Mouse (Mus musculus): ENCODE data around the gene Retnlb. TPM values are rescaled to one million over a fixed set of nuclear protein-coding genes. Genes with fewer than 3 reads are reported as not detected.

Retnlb gene
- not detected in 2 replicates for polyA plus RNA-seq (2011; ENCODE audit: insufficient read length, low read depth, missing spikeins)

DNA sequence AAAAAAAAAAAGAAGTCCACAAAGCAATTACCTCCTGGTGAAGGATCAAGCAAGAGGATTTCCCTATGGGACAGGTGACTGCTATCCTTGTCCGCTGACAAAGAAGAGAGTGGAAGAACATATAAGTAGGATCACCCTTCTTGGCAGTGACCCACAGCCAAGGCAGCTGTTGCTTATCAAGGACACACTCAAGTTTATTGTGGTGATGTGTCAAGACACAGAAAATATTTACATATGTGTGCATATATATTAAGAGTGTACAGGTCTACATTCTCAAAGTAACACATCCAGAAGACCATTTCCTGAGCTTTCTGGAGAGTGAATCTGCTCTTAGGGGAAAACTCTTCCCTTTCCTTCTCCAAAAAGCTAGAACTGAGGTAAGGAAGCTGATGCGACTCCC, at the start of gene Retnlb:
Gene Retnlb, plus strand, starts transcription at position 162 of the 400 bp plus-strand sequence.
- Histone ChIP-seq H3K4me1 (ENCODE audit: control insufficient read depth, insufficient read depth, low read length) (no peaks in the 10 kb centered on the region), H3K4me3 (ENCODE audit: insufficient read depth, low read length) (no peak within 1 kb of the TSS), H3K27ac (ENCODE audit: insufficient read depth, low read length) (no peak within 1 kb of the TSS)
- TF ChIP-seq POLR2A (IDR thresholded peaks at IDR 0.05; ENCODE audit: low read depth, low read length) (no peak), CTCF (IDR thresholded peaks at IDR 0.05; ENCODE audit: borderline replicate concordance, insufficient read depth, low read length) (no peak)

GRCm38 (mm10) chr16:48769183-48769582, 47.5 kb upstream of the Retnlb start:
- Histone ChIP-seq H3K4me1 (ENCODE audit: control insufficient read depth, insufficient read depth, low read length) (no peaks in the 10 kb centered on the region; the same call in 1 of the 2 replicates), H3K27ac (ENCODE audit: insufficient read depth, low read length) (no peak overlapping the region), H3K4me3 (ENCODE audit: insufficient read depth, low read length) (no peak overlapping the region)
- TF ChIP-seq CTCF (IDR thresholded peaks at IDR 0.05; ENCODE audit: borderline replicate concordance, insufficient read depth, low read length) (no peak), POLR2A (IDR thresholded peaks at IDR 0.05; ENCODE audit: low read depth, low read length) (no peak)

DNA sequence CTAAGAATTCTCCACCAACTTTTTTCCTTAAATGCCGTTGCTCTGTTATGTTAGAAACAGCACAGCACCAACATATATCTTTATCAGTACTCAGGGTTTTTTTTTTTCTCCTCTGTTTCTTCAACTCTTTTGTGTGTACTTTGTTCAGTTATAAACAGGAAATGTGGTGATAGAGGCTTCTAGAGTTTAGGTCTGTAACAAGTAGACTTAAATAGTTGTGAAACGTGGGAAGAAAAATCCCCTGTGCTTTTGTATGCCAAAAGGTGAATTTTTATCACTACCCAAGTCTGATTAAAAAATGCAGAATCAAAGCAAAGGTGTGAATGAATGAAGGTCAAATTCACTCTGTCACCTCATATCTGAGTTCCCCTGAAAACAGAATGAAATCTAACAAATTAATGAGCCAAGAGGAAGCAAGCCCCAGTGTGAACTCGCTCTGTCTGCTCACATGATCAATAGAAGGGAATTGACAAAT, 44.6 kb upstream of the Retnlb start, which contains the start of gene Trat1:
Gene Trat1, minus strand, starts transcription at position 51 of the 475 bp plus-strand sequence.
- H3K27ac ChIP-seq (ENCODE audit: insufficient read depth, low read length) = no peak within 1 kb of the TSS
- no peaks in the 10 kb centered on the region; the same call in 1 of the 2 replicates for H3K4me1 ChIP-seq (ENCODE audit: control insufficient read depth, insufficient read depth, low read length)
- no peak for TF ChIP-seq CTCF (IDR thresholded peaks at IDR 0.05; ENCODE audit: borderline replicate concordance, insufficient read depth, low read length)
- TF ChIP-seq POLR2A (IDR thresholded peaks at IDR 0.05; ENCODE audit: low read depth, low read length) = no peak
- no peak within 1 kb of the TSS for H3K4me3 ChIP-seq (ENCODE audit: insufficient read depth, low read length)

- no peak overlapping the region for H3K4me3 ChIP-seq (ENCODE audit: insufficient read depth, low read length)
- TF ChIP-seq POLR2A (IDR thresholded peaks at IDR 0.05; ENCODE audit: low read depth, low read length) (no peak), CTCF (IDR thresholded peaks at IDR 0.05; ENCODE audit: borderline replicate concordance, insufficient read depth, low read length) (no peak)
- no peak overlapping the region for H3K27ac ChIP-seq (ENCODE audit: insufficient read depth, low read length)
- H3K4me1 ChIP-seq (ENCODE audit: control insufficient read depth, insufficient read depth, low read length) = no peaks in the 10 kb centered on the region
Measured at GRCm38 (mm10) chr16:48777254-48777653, 39.4 kb upstream of the Retnlb start.

GRCm38 (mm10) chr16:48786258-48786657, 30.4 kb upstream of the Retnlb start:
- Histone ChIP-seq H3K4me3 (ENCODE audit: insufficient read depth, low read length) (no peak overlapping the region), H3K4me1 (ENCODE audit: control insufficient read depth, insufficient read depth, low read length) (no peaks in the 10 kb centered on the region), H3K27ac (ENCODE audit: insufficient read depth, low read length) (no peak overlapping the region)
- TF ChIP-seq POLR2A (IDR thresholded peaks at IDR 0.05; ENCODE audit: low read depth, low read length) = no peak
- no peak for TF ChIP-seq CTCF (IDR thresholded peaks at IDR 0.05; ENCODE audit: borderline replicate concordance, insufficient read depth, low read length)

GRCm38 (mm10) chr16:48788704-48789185, 27.9 kb upstream of the Retnlb start:
- Histone ChIP-seq H3K4me3 (ENCODE audit: insufficient read depth, low read length) (no peak overlapping the region), H3K4me1 (ENCODE audit: control insufficient read depth, insufficient read depth, low read length) (no peaks in the 10 kb centered on the region), H3K27ac (ENCODE audit: insufficient read depth, low read length) (no peak overlapping the region)
- TF ChIP-seq CTCF (IDR thresholded peaks at IDR 0.05; ENCODE audit: borderline replicate concordance, insufficient read depth, low read length) (no peak), POLR2A (IDR thresholded peaks at IDR 0.05; ENCODE audit: low read depth, low read length) (no peak)

DNA sequence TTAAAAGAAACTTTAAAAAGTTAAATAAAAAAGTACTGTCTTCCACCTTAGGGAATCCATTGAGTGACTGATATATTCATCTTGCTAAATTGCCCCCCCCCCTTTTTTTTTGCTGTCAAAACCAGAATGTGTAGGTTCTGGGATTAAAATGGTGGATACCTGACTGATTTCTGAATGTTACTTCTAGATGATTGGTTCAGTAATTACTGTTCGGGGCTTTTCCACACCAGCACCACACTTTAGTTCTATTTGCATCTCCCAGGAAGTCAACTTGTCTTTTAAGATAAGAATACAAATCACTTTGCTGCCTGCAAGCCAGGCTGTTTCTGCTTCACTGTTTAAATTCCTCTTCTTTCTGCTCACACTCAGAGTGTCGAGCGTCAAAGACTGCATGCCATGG, 18.4 kb upstream of the Retnlb start:
- H3K27ac ChIP-seq (ENCODE audit: insufficient read depth, low read length) = no peak overlapping the region
- TF ChIP-seq CTCF (IDR thresholded peaks at IDR 0.05; ENCODE audit: borderline replicate concordance, insufficient read depth, low read length) (no peak), POLR2A (IDR thresholded peaks at IDR 0.05; ENCODE audit: low read depth, low read length) (no peak)
- H3K4me3 ChIP-seq (ENCODE audit: insufficient read depth, low read length) = no peak overlapping the region
- H3K4me1 ChIP-seq (ENCODE audit: control insufficient read depth, insufficient read depth, low read length) = no peaks in the 10 kb centered on the region

- TF ChIP-seq POLR2A (IDR thresholded peaks at IDR 0.05; ENCODE audit: low read depth, low read length) = no peak
- TF ChIP-seq CTCF (IDR thresholded peaks at IDR 0.05; ENCODE audit: borderline replicate concordance, insufficient read depth, low read length) = no peak
- Histone ChIP-seq H3K4me1 (ENCODE audit: control insufficient read depth, insufficient read depth, low read length) (no peaks in the 10 kb centered on the region), H3K4me3 (ENCODE audit: insufficient read depth, low read length) (no peak overlapping the region), H3K27ac (ENCODE audit: insufficient read depth, low read length) (peak overlapping the region; percentile 81)
Measured at GRCm38 (mm10) chr16:48799470-48799869, 17.2 kb upstream of the Retnlb start.

GRCm38 (mm10) chr16:48800906-48801305, 15.8 kb upstream of the Retnlb start:
- H3K4me3 ChIP-seq (ENCODE audit: insufficient read depth, low read length) = no peak overlapping the region
- no peaks in the 10 kb centered on the region for H3K4me1 ChIP-seq (ENCODE audit: control insufficient read depth, insufficient read depth, low read length)
- TF ChIP-seq POLR2A (IDR thresholded peaks at IDR 0.05; ENCODE audit: low read depth, low read length) = no peak
- no peak overlapping the region for H3K27ac ChIP-seq (ENCODE audit: insufficient read depth, low read length)

DNA sequence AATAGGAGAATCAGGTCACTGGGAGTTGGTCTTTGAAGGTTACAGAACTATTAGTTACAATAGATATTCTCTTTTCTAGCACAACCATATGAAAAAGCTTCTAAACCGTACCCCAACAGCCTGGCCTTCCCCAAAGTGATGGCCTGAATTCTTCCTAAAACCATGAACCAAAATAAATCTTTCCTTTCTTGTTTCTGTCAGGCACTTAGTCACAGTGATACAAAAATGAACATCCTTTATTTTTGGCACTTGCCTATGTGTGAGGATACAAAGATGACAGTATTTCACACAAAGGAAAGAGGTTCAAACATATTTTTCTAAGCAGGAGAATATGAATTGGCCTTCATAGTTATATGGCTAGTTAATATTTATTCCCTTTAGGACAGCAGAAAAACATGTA, 11.2 kb upstream of the Retnlb start:
- Histone ChIP-seq H3K27ac (ENCODE audit: insufficient read depth, low read length) (no peak overlapping the region), H3K4me1 (ENCODE audit: control insufficient read depth, insufficient read depth, low read length) (no peaks in the 10 kb centered on the region), H3K4me3 (ENCODE audit: insufficient read depth, low read length) (no peak overlapping the region)
- TF ChIP-seq POLR2A (IDR thresholded peaks at IDR 0.05; ENCODE audit: low read depth, low read length) (no peak), CTCF (IDR thresholded peaks at IDR 0.05; ENCODE audit: borderline replicate concordance, insufficient read depth, low read length) (no peak)

Measured in embryonic fibroblast, embryonic 13.5 days (primary cell).